Mouse (Mus musculus): ENCODE data around the gene 1700122O11Rik. TPM values are rescaled to one million over a fixed set of nuclear protein-coding genes. Genes with fewer than 3 reads are reported as not detected.
A peak's percentile ranks its signal among the peaks of the same experiment; 100 is the strongest.

1700122O11Rik gene
- polyA plus RNA-seq, 1 experiment from 2014 or later: not detected

- ATAC-seq (ENCODE audit: low FRiP score): no peak
- WGBS: 33% methylated on average over 3 of the region's 3 CpGs
- no peak overlapping the region for H3K4me2 ChIP-seq
- H3K9ac ChIP-seq: no peak overlapping the region
- H3K27me3 ChIP-seq: peaks cover 30% of the 10 kb centered on the region
- H3K4me1 ChIP-seq: peaks cover 23% of the 10 kb centered on the region
- no peaks in the 10 kb centered on the region for H3K36me3 ChIP-seq (replicated peaks)
- no peak overlapping the region for H3K27ac ChIP-seq
- H3K9me3 ChIP-seq: no peaks in the 10 kb centered on the region
- no peak overlapping the region for H3K4me3 ChIP-seq (replicated peaks)
These were observed 40.3 kb downstream of the 1700122O11Rik start for GRCm38 (mm10) chr17:47997806-47998205.

GRCm38 (mm10) chr17:47990392-47991123 lies 47.5 kb downstream of the 1700122O11Rik start:
- ATAC-seq (ENCODE audit: low FRiP score): 0 out of 2 replicates have a peak, but pooled peaks have one; percentile 6
- no peak overlapping the region for H3K4me3 ChIP-seq (replicated peaks)
- WGBS: 37% methylated on average over 10 of the region's 10 CpGs
- H3K27ac ChIP-seq: peak overlapping the region; percentile 85
- peak overlapping the region; percentile 31 for H3K4me2 ChIP-seq
- peaks cover 23% of the 10 kb centered on the region for H3K4me1 ChIP-seq
- peaks cover 8% of the 10 kb centered on the region; the same call in 1 of the 2 replicates for H3K27me3 ChIP-seq
- H3K9ac ChIP-seq: 0 out of 2 replicates have a peak overlapping the region, but pooled peaks have one; percentile 25
- no peaks in the 10 kb centered on the region for H3K36me3 ChIP-seq (replicated peaks)
- no peaks in the 10 kb centered on the region for H3K9me3 ChIP-seq

DNA sequence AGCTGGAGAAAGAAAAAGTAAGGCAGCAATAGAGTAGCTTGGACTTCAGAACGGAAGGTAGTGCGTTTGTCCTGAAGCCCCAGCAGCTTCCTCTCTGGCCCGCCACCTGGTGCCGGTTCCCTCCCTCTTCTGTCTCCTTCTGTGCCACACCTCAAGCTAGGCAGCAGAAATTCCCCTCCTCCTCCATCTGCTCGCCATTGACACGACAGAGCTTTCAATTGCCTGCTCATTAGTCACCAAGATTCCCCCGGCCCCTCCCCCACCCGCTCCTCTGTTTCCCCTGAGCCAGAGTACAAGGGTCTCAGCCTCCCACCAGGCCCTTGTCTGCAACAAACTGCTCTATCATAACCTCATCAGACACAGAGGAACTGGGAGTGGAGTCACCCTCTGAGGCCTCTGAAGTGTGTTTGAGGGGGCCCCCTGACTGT lies 48.1 kb downstream of the 1700122O11Rik start:
- Histone ChIP-seq H3K4me1 (peaks cover 23% of the 10 kb centered on the region), H3K9ac (0 out of 2 replicates have a peak overlapping the region, but pooled peaks have one; percentile 25), H3K27ac (peak overlapping the region; percentile 85), H3K27me3 (peaks cover 8% of the 10 kb centered on the region; the same call in 1 of the 2 replicates), H3K4me3 (replicated peaks) (no peak overlapping the region), H3K36me3 (replicated peaks) (no peaks in the 10 kb centered on the region), H3K9me3 (no peaks in the 10 kb centered on the region), H3K4me2 (peak overlapping the region; percentile 31)
- WGBS: 2% methylated on average over 8 of the region's 8 CpGs
- ATAC-seq (ENCODE audit: low FRiP score): peak; percentile 87

DNA sequence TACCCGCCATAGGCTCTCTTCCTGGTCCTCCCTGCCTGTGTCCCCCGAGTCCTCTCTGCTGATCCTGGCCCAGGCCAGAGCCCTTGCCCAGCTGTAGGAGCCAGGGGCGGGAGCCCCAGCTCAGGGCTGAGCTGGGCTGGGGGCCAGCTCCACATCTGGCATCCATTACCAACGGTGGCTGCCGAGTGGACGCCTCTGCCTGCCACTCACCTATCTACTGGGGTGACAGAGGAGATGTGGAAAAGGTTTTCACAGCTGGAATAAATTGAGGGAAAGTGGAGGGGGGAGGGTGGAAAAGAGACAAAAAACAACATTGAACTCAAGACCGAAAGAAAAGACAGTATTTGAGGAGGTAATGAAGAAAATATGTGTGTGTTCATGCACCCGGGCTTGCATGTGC lies 49.3 kb downstream of the 1700122O11Rik start:
- peaks cover 23% of the 10 kb centered on the region for H3K4me1 ChIP-seq
- 61% methylated on average over 8 of the region's 8 CpGs for WGBS
- H3K4me2 ChIP-seq: no peak overlapping the region
- H3K9ac ChIP-seq: no peak overlapping the region
- peak overlapping the region; percentile 85; the same call in 1 of the 2 replicates for H3K27ac ChIP-seq
- H3K36me3 ChIP-seq (replicated peaks): no peaks in the 10 kb centered on the region
- peaks cover 8% of the 10 kb centered on the region; the same call in 1 of the 2 replicates for H3K27me3 ChIP-seq
- no peaks in the 10 kb centered on the region for H3K9me3 ChIP-seq
- ATAC-seq (ENCODE audit: low FRiP score): no peak
- H3K4me3 ChIP-seq (replicated peaks): no peak overlapping the region

DNA sequence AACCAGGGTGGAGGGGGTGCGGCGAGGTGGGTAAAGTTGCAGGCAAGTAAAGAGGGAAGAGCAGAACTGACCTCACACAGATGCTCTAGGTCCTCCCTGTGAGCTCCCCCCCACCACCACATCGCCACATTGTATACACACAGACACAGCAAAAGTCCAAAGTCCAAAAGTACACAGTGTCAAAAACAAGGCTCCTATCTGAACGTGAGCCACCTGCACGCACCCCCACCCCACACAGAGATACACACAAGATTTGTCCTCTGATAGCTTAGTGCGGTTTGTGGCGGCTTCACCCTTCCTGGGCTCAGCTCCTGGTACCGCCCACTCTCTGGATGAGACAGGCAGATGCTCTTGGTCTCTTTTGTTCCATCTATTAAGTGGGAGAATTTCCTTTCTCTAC lies 50.0 kb downstream of the 1700122O11Rik start:
- peaks cover 23% of the 10 kb centered on the region for H3K4me1 ChIP-seq
- H3K36me3 ChIP-seq (replicated peaks): no peaks in the 10 kb centered on the region
- no peak overlapping the region for H3K4me3 ChIP-seq (replicated peaks)
- no peak overlapping the region for H3K27ac ChIP-seq
- 88% methylated on average over 8 of the region's 8 CpGs for WGBS
- H3K27me3 ChIP-seq: peaks cover 8% of the 10 kb centered on the region; the same call in 1 of the 2 replicates
- H3K9ac ChIP-seq: no peak overlapping the region
- ATAC-seq (ENCODE audit: low FRiP score): no peak
- no peaks in the 10 kb centered on the region for H3K9me3 ChIP-seq
- H3K4me2 ChIP-seq: no peak overlapping the region

Other genes with a start within 250 kb of the 1700122O11Rik start
- gene Mdfi, start 203.6 kb downstream of the 1700122O11Rik start, polyA plus RNA-seq (2016; fragmentation: Nextera tagmentation; extraction: Ambion mirVana): 7.2 and 9.9 TPM in 2 replicates
- 22.6 and 24.3 TPM in 2 replicates for gene Foxp4, start 113.6 kb downstream of the 1700122O11Rik start, polyA plus RNA-seq (2016; fragmentation: Nextera tagmentation; extraction: Ambion mirVana)
- gene 1700067P10Rik, start 51.0 kb upstream of the 1700122O11Rik start, polyA plus RNA-seq (2016; fragmentation: Nextera tagmentation; extraction: Ambion mirVana): not detected in 2 replicates
- not detected in 2 replicates for gene 9830107B12Rik, start 108.0 kb upstream of the 1700122O11Rik start, polyA plus RNA-seq (2016; fragmentation: Nextera tagmentation; extraction: Ambion mirVana)
- not detected in 2 replicates for gene A530064D06Rik, start 129.0 kb upstream of the 1700122O11Rik start, polyA plus RNA-seq (2016; fragmentation: Nextera tagmentation; extraction: Ambion mirVana)
- gene Trem1, start 194.5 kb upstream of the 1700122O11Rik start, polyA plus RNA-seq (2016; fragmentation: Nextera tagmentation; extraction: Ambion mirVana): 0.09 TPM in 1 of 2 replicates, not detected in the other
- not detected in 2 replicates for gene Trem3, start 209.5 kb upstream of the 1700122O11Rik start, polyA plus RNA-seq (2016; fragmentation: Nextera tagmentation; extraction: Ambion mirVana)
- 0.26 and 0.41 TPM in 2 replicates for gene Treml4, start 226.0 kb upstream of the 1700122O11Rik start, polyA plus RNA-seq (2016; fragmentation: Nextera tagmentation; extraction: Ambion mirVana)